In the genomic region with DNA sequence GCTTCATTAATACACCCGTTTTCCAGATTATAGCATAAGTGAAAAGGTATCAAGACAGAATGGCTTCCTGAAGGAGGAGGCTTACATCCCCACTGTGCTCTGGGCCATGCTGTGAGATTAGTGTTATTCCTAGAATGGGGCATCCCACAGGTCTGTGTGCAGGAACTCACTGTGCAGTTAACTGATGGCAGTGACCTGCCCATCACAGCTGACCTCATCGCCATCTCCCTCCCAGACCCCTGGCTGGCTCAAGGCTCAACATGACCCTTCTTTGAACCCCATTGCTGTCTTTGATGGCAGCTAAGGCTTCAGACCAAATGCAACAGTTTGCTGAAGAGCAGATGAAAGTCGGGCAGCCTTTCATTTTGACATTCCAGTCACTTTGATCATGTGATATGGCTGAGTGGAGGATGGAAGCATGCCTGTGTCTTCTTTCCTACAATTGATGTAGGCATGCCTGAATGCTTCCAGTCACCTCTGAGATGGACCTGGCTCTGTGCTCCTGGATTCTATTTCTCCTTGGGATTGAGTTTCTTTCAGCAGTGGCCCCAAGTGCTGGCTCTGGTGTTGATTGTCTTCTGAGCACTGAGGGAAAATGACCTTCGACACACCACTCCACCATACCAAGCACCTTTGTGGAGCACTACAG, we compare ENCODE assay signal across 23 mouse cellular contexts.
"Had no signal": no experiment of that assay in that cellular context is flagged by ENCODE, and none has a peak within 500 bp of the region (broad histone marks: within the 10 kb centered on the region; RNA-seq: fewer than 3 reads in every experiment).

No protein-coding gene starts in this region.

- H3K27ac ChIP-seq: heart, adult 2 months; heart, embryonic 13.5 days; heart, embryonic 15.5 days; hindbrain, embryonic 13.5 days; hindbrain, embryonic 15.5 days; hindbrain, postnatal 0 days; limb, embryonic 13.5 days; limb, embryonic 15.5 days; liver, embryonic 12.5 days; liver, embryonic 14.5 days had no signal

- H3K4me1 ChIP-seq: heart, embryonic 13.5 days; heart, embryonic 15.5 days; liver, embryonic 12.5 days had no signal

- H3K4me3 ChIP-seq: heart, adult 2 months; heart, embryonic 13.5 days; heart, embryonic 15.5 days; hindbrain, embryonic 13.5 days; hindbrain, embryonic 15.5 days; limb, embryonic 13.5 days; limb, embryonic 15.5 days; liver, embryonic 12.5 days had no signal

- H3K36me3 ChIP-seq: heart, embryonic 13.5 days; heart, embryonic 15.5 days; hindbrain, embryonic 13.5 days; limb, embryonic 13.5 days; limb, embryonic 15.5 days; liver, embryonic 12.5 days had no signal

- H3K4me2 ChIP-seq: heart, embryonic 11.5 days; heart, embryonic 13.5 days; heart, embryonic 15.5 days; hindbrain, embryonic 13.5 days; hindbrain, embryonic 15.5 days; limb, embryonic 13.5 days; limb, embryonic 15.5 days; liver, embryonic 12.5 days had no signal

- H3K9ac ChIP-seq: heart, embryonic 13.5 days; heart, embryonic 15.5 days; hindbrain, embryonic 13.5 days; hindbrain, embryonic 15.5 days; limb, embryonic 13.5 days; limb, embryonic 15.5 days; liver, embryonic 12.5 days; liver, embryonic 14.5 days had no signal

- H3K27me3 ChIP-seq: heart, embryonic 13.5 days; heart, embryonic 15.5 days; hindbrain, embryonic 13.5 days; hindbrain, embryonic 15.5 days; liver, embryonic 12.5 days had no signal

- DNase-seq: gastrocnemius, postnatal 14 days; gastrocnemius, postnatal 36 days; heart, adult 11 months; heart, adult 2 months; heart, postnatal 14 days; heart, postnatal 36 days; kidney, adult 18-20 months; kidney, postnatal 10 days; kidney, postnatal 25 days; layer of hippocampus, adult 9-11 months; layer of hippocampus, postnatal 36 days; left cerebral cortex, postnatal 4 days had no signal

- H3K9me3 ChIP-seq: heart, embryonic 13.5 days; heart, embryonic 15.5 days; hindbrain, embryonic 13.5 days; hindbrain, embryonic 15.5 days; limb, embryonic 13.5 days; limb, embryonic 15.5 days had no signal

- ATAC-seq: hindbrain, postnatal 0 days; intestine, embryonic 16.5 days; liver, embryonic 12.5 days had no signal
